Mouse (Mus musculus) midbrain, embryonic 12.5 days (tissue): ENCODE data around the gene Fam117a. TPM values are rescaled to one million over a fixed set of nuclear protein-coding genes. Genes with fewer than 3 reads are reported as not detected.

Source experiments
- ATAC-seq: fragments of 200-750 bp; cut with Nextera tagmentation; 2 replicates; pipeline ENCODE4 v1.8.0; 2017; ENCODE audit warnings: low read depth, moderate TSS enrichment, moderate library complexity; ENCODE audit not compliant: low FRiP score
- H3K27ac ChIP-seq: fragments of 300-500 bp; sonication (generic); replicated peaks from 2 replicates; pipeline ENCODE4 v1.5.1; 2016; ENCODE audit warnings: mild to moderate bottlenecking
- H3K27me3 ChIP-seq: fragments of 300-500 bp; sonication (generic); 2 replicates; pipeline ENCODE4 v1.6.1; 2016; ENCODE audit warnings: mild to moderate bottlenecking
- H3K36me3 ChIP-seq: fragments of 300-500 bp; sonication (generic); 2 replicates; pipeline ENCODE4 v1.6.1; 2016
- H3K4me1 ChIP-seq: fragments of 300-500 bp; sonication (generic); 2 replicates; pipeline ENCODE4 v1.6.1; 2016
- H3K4me2 ChIP-seq: fragments of 300-500 bp; sonication (generic); replicated peaks from 2 replicates; pipeline ENCODE4 v1.6.1; 2016; ENCODE audit warnings: mild to moderate bottlenecking, moderate library complexity
- H3K4me3 ChIP-seq: fragments of 300-500 bp; sonication (generic); 2 replicates; pipeline ENCODE4 v1.5.1; 2016; ENCODE audit warnings: mild to moderate bottlenecking
- H3K9ac ChIP-seq: fragments of 300-500 bp; sonication (generic); replicated peaks from 2 replicates; pipeline ENCODE4 v1.6.1; 2016; ENCODE audit warnings: mild to moderate bottlenecking, moderate library complexity
- H3K9me3 ChIP-seq: fragments of 300-500 bp; sonication (generic); 2 replicates; pipeline ENCODE4 v1.6.1; 2016; ENCODE audit warnings: mild to moderate bottlenecking
- WGBS: fragments of 180-500 bp; shearing (Covaris S2); methylation state at CpG from one replicate; pipeline ENCODE4 v1.1.7; 2016; 5-methylcytosine and 5-hydroxymethylcytosine counted together
- polyA plus RNA-seq: library from polyadenylated mRNA; unstranded; fragments of >200 nt; fragmentation: Nextera tagmentation; extraction: Ambion mirVana; gene quantifications from 2 replicates; pipeline ENCODE4 v1.2.1, GENCODE M21; 2016

The Fam117a gene
- polyA plus RNA-seq, 1 experiment from 2014 or later, result 7.8 TPM

- peak overlapping the region; percentile 60 for H3K27ac ChIP-seq
These were observed 26.0 kb upstream of the Fam117a start for GRCm38 (mm10) chr11:95310648-95311424.

GRCm38 (mm10) chr11:95311425-95311807, 25.4 kb upstream of the Fam117a start:
- Histone ChIP-seq H3K4me2 (peak overlapping the region; percentile 75), H3K27me3 (no peaks in the 10 kb centered on the region), H3K9ac (peak overlapping the region; percentile 55; the same call in 1 of the 2 replicates), H3K36me3 (no peaks in the 10 kb centered on the region), H3K4me1 (peaks cover 29% of the 10 kb centered on the region), H3K27ac (no peak overlapping the region), H3K4me3 (peak overlapping the region; percentile 90), H3K9me3 (no peaks in the 10 kb centered on the region)
- 15% methylated on average over 5 of the region's 5 CpGs for WGBS
- ATAC-seq, result no peak

More at GRCm38 (mm10) chr11:95310648-95311424, 26.0 kb upstream of the Fam117a start:
- no peaks in the 10 kb centered on the region for H3K27me3 ChIP-seq
- H3K4me1 ChIP-seq, result peaks cover 29% of the 10 kb centered on the region
- H3K9me3 ChIP-seq, result no peaks in the 10 kb centered on the region
- peaks cover 3% of the 10 kb centered on the region for H3K36me3 ChIP-seq
- WGBS, result 4% methylated on average over 17 of the region's 17 CpGs
- ATAC-seq, result 0 out of 2 replicates have a peak, but pooled peaks have one; percentile 5
- peak overlapping the region; percentile 55 for H3K9ac ChIP-seq
- H3K4me3 ChIP-seq, result peak overlapping the region; percentile 90
- peak overlapping the region; percentile 75 for H3K4me2 ChIP-seq

GRCm38 (mm10) chr11:95315215-95315955, 21.4 kb upstream of the Fam117a start:
- Histone ChIP-seq H3K9ac (no peak overlapping the region), H3K27ac (no peak overlapping the region), H3K4me1 (peaks cover 15% of the 10 kb centered on the region), H3K4me3 (no peak overlapping the region), H3K27me3 (no peaks in the 10 kb centered on the region), H3K4me2 (no peak overlapping the region), H3K9me3 (no peaks in the 10 kb centered on the region), H3K36me3 (no peaks in the 10 kb centered on the region)
- ATAC-seq, result no peak
- 87% methylated on average over 7 of the region's 7 CpGs for WGBS

- no peaks in the 10 kb centered on the region for H3K4me1 ChIP-seq
- no peaks in the 10 kb centered on the region for H3K9me3 ChIP-seq
- no peaks in the 10 kb centered on the region for H3K27me3 ChIP-seq
- H3K4me3 ChIP-seq, result no peak overlapping the region
- H3K9ac ChIP-seq, result no peak overlapping the region
- H3K27ac ChIP-seq, result no peak overlapping the region
- no peaks in the 10 kb centered on the region for H3K36me3 ChIP-seq
- no peak overlapping the region for H3K4me2 ChIP-seq
- no peak for ATAC-seq
- 89% methylated on average over 9 of the region's 9 CpGs for whole genome bisulfite sequencing
These were observed 18.7 kb upstream of the Fam117a start for GRCm38 (mm10) chr11:95318116-95318515.

GRCm38 (mm10) chr11:95319506-95319905, 17.3 kb upstream of the Fam117a start:
- Histone ChIP-seq H3K9me3 (no peaks in the 10 kb centered on the region), H3K4me3 (no peak overlapping the region), H3K27me3 (no peaks in the 10 kb centered on the region), H3K27ac (no peak overlapping the region), H3K4me1 (no peaks in the 10 kb centered on the region), H3K9ac (no peak overlapping the region), H3K36me3 (no peaks in the 10 kb centered on the region), H3K4me2 (no peak overlapping the region)
- ATAC-seq, result no peak
- WGBS, result 56% methylated on average over 1 of the region's 1 CpGs

GRCm38 (mm10) chr11:95320010-95320409, 16.8 kb upstream of the Fam117a start:
- H3K4me3 ChIP-seq, result no peak overlapping the region
- no peak for ATAC-seq
- no peaks in the 10 kb centered on the region for H3K9me3 ChIP-seq
- H3K4me1 ChIP-seq, result no peaks in the 10 kb centered on the region
- 83% methylated on average over 1 of the region's 1 CpGs for WGBS
- no peak overlapping the region for H3K9ac ChIP-seq
- no peak overlapping the region for H3K27ac ChIP-seq
- no peaks in the 10 kb centered on the region for H3K36me3 ChIP-seq
- no peak overlapping the region for H3K4me2 ChIP-seq
- H3K27me3 ChIP-seq, result no peaks in the 10 kb centered on the region; the same call in 1 of the 2 replicates

- H3K4me3 ChIP-seq, result no peak overlapping the region
- no peak overlapping the region for H3K27ac ChIP-seq
- WGBS, result 75% methylated on average over 10 of the region's 10 CpGs
- no peaks in the 10 kb centered on the region for H3K4me1 ChIP-seq
- H3K4me2 ChIP-seq, result no peak overlapping the region
- ATAC-seq, result no peak
- no peak overlapping the region for H3K9ac ChIP-seq
- no peaks in the 10 kb centered on the region for H3K9me3 ChIP-seq
- H3K36me3 ChIP-seq, result no peaks in the 10 kb centered on the region
- H3K27me3 ChIP-seq, result no peaks in the 10 kb centered on the region; the same call in none of the 2 replicates
These were observed 12.6 kb upstream of the Fam117a start for GRCm38 (mm10) chr11:95324181-95324580.

GRCm38 (mm10) chr11:95325832-95326231, 11.0 kb upstream of the Fam117a start:
- Histone ChIP-seq H3K27ac (no peak overlapping the region), H3K4me2 (no peak overlapping the region), H3K4me1 (no peaks in the 10 kb centered on the region), H3K27me3 (no peaks in the 10 kb centered on the region; the same call in none of the 2 replicates), H3K9ac (no peak overlapping the region), H3K4me3 (no peak overlapping the region), H3K36me3 (no peaks in the 10 kb centered on the region), H3K9me3 (no peaks in the 10 kb centered on the region)
- ATAC-seq, result no peak
- WGBS, result 91% methylated on average over 4 of the region's 4 CpGs

- ATAC-seq, result no peak
- no peak overlapping the region for H3K4me2 ChIP-seq
- H3K27ac ChIP-seq, result no peak overlapping the region
- 82% methylated on average over 11 of the region's 11 CpGs for WGBS
- no peaks in the 10 kb centered on the region for H3K36me3 ChIP-seq
- H3K9ac ChIP-seq, result no peak overlapping the region
- no peaks in the 10 kb centered on the region for H3K9me3 ChIP-seq
- H3K27me3 ChIP-seq, result no peaks in the 10 kb centered on the region; the same call in none of the 2 replicates
- H3K4me3 ChIP-seq, result no peak overlapping the region
- H3K4me1 ChIP-seq, result no peaks in the 10 kb centered on the region
These were observed 10.6 kb upstream of the Fam117a start for GRCm38 (mm10) chr11:95326243-95326642.

GRCm38 (mm10) chr11:95328629-95329028, 8.2 kb upstream of the Fam117a start:
- Histone ChIP-seq H3K4me3 (no peak overlapping the region), H3K4me2 (no peak overlapping the region), H3K27ac (no peak overlapping the region), H3K9me3 (no peaks in the 10 kb centered on the region), H3K9ac (no peak overlapping the region), H3K27me3 (no peaks in the 10 kb centered on the region; the same call in none of the 2 replicates), H3K36me3 (no peaks in the 10 kb centered on the region), H3K4me1 (no peaks in the 10 kb centered on the region)
- 82% methylated on average over 5 of the region's 5 CpGs for WGBS
- ATAC-seq, result no peak

- WGBS, result 58% methylated on average over 1 of the region's 1 CpGs
- Histone ChIP-seq H3K4me2 (no peak overlapping the region), H3K9me3 (no peaks in the 10 kb centered on the region), H3K27ac (no peak overlapping the region), H3K9ac (no peak overlapping the region), H3K36me3 (no peaks in the 10 kb centered on the region), H3K4me1 (no peaks in the 10 kb centered on the region), H3K27me3 (no peaks in the 10 kb centered on the region; the same call in none of the 2 replicates), H3K4me3 (no peak overlapping the region)
- ATAC-seq, result no peak
These were observed 6.2 kb upstream of the Fam117a start for GRCm38 (mm10) chr11:95330662-95331061.

- peaks cover 9% of the 10 kb centered on the region for H3K27me3 ChIP-seq
- no peak overlapping the region for H3K4me3 ChIP-seq
- H3K9ac ChIP-seq, result no peak overlapping the region
- H3K36me3 ChIP-seq, result no peaks in the 10 kb centered on the region
- H3K4me2 ChIP-seq, result no peak overlapping the region
- ATAC-seq, result no peak
- 67% methylated on average over 4 of the region's 4 CpGs for WGBS
- H3K27ac ChIP-seq, result no peak overlapping the region
- H3K9me3 ChIP-seq, result no peaks in the 10 kb centered on the region
- 0 out of 2 replicates have a peak, but pooled peaks cover 7% of the 10 kb centered on the region for H3K4me1 ChIP-seq
These were observed 3.6 kb upstream of the Fam117a start for GRCm38 (mm10) chr11:95333209-95333608.
